Mouse (Mus musculus) cerebellum, adult 8-10 months (tissue): ENCODE measurements around the gene Cyp2c23.
A peak's percentile ranks its signal among the peaks of the same experiment; 100 is the strongest.

Experiments
- DNase-seq: peaks from one replicate; pipeline ENCODE4 v3.0.0; 2022

Cyp2c23 gene

DNA sequence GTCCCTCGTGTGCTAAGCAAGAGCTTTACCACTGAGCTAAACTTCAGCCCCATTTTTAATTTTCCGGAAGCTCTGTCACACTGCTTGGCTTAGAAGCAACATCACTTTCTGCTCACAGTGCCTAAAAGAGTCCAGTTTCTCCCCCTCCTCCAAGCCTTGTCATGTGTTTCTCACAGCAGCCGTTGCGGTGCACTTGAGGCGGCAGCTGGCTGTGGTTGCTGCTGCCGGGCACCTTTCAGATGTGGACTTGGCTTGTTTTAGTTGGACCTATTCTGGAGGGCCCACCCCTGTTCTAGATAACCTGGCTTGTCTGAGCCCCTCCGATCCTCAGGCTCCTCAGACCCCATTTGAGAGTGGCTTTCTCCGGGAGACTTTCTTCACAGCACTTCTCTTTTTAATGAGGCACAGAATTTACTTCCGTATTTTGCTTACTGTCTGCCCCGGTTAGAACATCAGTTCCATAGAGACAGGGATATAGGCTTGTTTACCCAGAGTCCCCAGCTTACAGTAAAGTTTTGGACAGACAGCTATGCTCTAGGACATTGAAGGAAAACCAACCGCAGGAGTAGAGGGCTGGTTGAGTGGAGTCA lies 63.4 kb downstream of the Cyp2c23 start:
- no peak for DNase-seq

DNA sequence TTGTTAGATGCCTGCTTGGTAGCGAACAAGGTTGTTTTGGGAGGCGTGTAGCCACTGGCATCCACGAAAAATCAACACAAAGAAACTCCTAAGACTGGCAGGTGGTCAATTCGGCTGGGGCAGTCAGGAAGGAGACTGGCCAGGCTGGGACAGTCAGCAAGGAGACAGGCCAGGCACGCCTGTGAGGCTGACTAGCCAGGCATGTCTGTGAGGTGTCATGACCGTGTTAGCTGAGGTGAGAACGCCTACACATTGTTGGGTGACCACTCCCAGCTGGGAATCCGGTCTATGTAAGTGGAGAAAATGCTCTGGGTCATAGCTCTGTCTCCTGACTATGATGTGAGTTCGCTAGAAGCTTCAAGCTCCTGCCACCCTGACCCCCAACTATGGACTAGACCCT lies 66.2 kb downstream of the Cyp2c23 start:
- DNase-seq: no peak

DNA sequence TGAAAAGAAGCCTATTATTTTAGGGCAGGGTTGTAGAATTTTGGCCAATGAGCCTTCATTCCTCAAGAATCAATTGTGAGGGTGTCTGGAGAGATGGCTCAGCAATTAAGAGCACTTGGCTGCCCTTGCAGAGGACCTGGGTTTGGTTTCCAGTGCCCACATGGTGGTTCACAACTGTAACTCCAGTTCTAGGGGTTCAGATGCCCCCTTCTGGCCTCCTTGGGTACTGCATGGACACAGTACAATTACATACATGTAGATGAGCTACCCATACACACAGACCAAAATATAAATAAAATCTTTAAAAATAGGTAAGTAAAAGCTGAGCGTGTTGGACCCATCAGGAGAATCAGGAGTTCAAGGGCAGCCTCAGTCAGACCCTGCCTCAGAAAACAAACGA lies 67.8 kb downstream of the Cyp2c23 start:
- DNase-seq: no peak

DNA sequence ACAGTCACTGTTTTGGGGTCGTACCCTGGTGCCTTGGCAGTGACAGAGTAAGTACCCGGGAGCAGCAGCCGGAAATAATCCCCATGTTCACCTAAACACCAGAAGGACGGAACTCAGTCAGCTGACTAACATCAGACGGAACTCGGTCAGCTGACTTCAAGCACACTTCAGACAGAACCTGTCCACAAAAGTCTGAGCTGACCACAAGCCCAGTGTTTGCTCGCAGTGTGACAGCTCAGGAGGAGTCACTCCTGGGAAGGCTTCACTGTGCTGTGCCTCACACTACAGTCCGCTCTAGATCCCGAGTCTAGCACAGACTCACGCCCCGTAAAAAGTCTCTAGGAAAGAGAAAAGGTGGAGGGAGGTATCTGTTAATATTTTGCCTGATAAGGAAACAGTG lies 69.0 kb downstream of the Cyp2c23 start:
- no peak for DNase-seq

DNA sequence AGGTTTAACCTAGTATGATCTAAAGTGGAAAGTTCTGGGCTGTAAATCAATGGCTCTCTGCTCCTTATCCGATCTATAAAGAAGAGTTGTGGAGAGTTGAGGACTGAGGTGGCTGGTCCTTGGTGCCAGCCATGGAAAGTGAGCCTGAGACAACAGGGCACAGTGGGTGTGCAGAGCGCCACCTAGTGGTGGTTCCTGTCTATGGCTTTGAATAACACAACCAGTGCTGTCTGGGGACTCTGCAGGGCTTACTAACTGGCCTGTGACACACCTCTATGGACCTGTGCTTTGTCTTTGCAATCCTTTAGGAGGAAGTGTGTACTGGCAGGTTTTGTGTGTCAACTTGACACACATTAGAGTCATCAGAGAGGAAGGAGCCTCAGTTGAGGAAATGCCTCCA lies 69.8 kb downstream of the Cyp2c23 start:
- DNase-seq: peak; percentile 55

DNA sequence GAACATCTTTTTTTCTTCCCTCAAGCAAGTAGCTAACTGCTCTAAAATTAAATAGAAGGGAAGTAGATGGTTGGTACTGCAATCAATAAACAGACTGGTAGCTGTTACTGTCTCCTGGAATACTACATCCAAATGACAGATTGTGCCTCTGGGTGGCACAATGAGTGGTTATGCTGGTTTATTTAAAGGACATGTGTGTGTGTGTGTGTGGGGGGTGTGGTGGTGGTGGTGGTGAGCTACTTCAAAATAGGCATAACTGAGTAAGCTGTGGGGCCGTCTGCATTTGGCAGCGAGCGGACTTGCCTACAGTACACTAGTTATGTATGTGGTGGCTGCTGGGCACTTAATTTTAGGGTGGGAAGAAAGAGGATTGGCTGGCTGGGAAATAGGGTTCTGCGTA lies 71.1 kb downstream of the Cyp2c23 start:
- no peak for DNase-seq

- DNase-seq: no peak
Measured at GRCm38 (mm10) chr19:43957402-43957801, 71.6 kb downstream of the Cyp2c23 start.

DNA sequence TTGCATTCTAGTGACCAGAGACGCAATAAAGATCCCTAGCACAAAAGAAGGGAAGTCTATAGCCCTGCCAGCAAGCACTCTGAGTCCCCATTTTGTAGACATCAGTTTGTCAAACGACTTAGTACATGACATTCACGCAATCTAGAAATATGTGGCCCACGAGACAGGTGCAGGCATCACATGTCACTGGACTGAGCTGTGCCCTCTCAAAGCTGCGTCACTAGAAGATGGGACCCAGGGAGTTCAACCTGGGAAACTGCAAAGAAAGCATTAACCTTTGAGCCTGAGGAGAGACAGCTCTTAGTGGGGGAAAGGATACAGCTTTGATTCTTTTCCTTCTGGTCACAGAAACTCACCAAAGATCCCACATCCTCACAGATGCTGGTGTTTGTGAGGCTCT lies 73.7 kb downstream of the Cyp2c23 start:
- DNase-seq: no peak
